Comparison of ENCODE assay signal across 20 mouse cellular contexts in the genomic region with DNA sequence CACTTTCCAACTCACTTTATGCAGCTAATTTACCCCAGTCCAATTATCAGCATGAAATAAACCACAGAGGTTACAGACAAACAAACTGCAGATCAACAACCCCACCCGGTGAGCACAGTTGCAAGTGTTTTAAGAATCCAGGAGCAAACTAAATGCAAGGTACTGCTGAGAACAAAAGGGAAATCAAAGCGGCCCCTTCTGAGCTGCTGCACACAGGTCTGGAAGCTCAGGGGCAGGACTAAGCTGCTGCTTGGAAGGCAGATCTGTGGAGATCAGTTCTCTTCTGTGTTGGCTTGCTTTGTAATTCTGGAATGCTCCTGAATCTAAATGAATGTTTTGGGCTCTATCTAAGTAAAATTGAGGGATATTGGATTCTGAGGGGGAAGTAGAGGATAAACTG.
"Had no signal": no experiment of that assay in that cellular context is flagged by ENCODE, and none has a peak within 500 bp of the region (broad histone marks: within the 10 kb centered on the region; RNA-seq: fewer than 3 reads in every experiment).

No protein-coding gene starts in this region.

- H3K27me3 ChIP-seq: limb, embryonic 12.5 days; limb, embryonic 15.5 days; midbrain, embryonic 13.5 days; neural tube, embryonic 13.5 days; stomach, embryonic 15.5 days had no signal

- H3K4me3 ChIP-seq: limb, embryonic 12.5 days; limb, embryonic 15.5 days; midbrain, embryonic 13.5 days; myocyte; neural tube, embryonic 13.5 days; stomach, embryonic 15.5 days had no signal

- DNase-seq: kidney, adult 11 months; kidney, adult 9 months; kidney, postnatal 14 days; kidney, postnatal 4 days; liver, postnatal 0 days; lung, embryonic 14.5 days; retina, postnatal 1 day; right cerebral cortex, postnatal 25 days; spleen, adult 18-20 months; thymus, postnatal 25 days had no signal

- H3K9ac ChIP-seq: limb, embryonic 12.5 days; limb, embryonic 15.5 days; liver, embryonic 14.5 days; liver, postnatal 0 days; lung, embryonic 14.5 days; midbrain, embryonic 13.5 days; neural tube, embryonic 13.5 days; stomach, embryonic 15.5 days had no signal

- H3K4me2 ChIP-seq: limb, embryonic 12.5 days; limb, embryonic 15.5 days; liver, embryonic 11.5 days; lung, embryonic 14.5 days; midbrain, embryonic 13.5 days; neural tube, embryonic 13.5 days; stomach, embryonic 15.5 days had no signal

- H3K9me3 ChIP-seq: limb, embryonic 12.5 days; limb, embryonic 15.5 days; midbrain, embryonic 13.5 days; neural tube, embryonic 13.5 days; stomach, embryonic 15.5 days had no signal

- H3K4me1 ChIP-seq: limb, embryonic 12.5 days; limb, embryonic 15.5 days; midbrain, embryonic 13.5 days; neural tube, embryonic 13.5 days; stomach, embryonic 15.5 days had no signal

- H3K36me3 ChIP-seq: limb, embryonic 12.5 days; limb, embryonic 15.5 days; midbrain, embryonic 13.5 days; neural tube, embryonic 13.5 days; stomach, embryonic 15.5 days had no signal

- ATAC-seq: liver, postnatal 0 days; lung, postnatal 0 days; midbrain, embryonic 13.5 days had no signal

- H3K27ac ChIP-seq: limb, embryonic 12.5 days; limb, embryonic 15.5 days; liver, embryonic 14.5 days; macrophage; midbrain, embryonic 13.5 days; neural tube, embryonic 13.5 days; stomach, embryonic 15.5 days had no signal
